Mouse (Mus musculus): Measurements from ENCODE around the gene Tanc1.

DNA sequence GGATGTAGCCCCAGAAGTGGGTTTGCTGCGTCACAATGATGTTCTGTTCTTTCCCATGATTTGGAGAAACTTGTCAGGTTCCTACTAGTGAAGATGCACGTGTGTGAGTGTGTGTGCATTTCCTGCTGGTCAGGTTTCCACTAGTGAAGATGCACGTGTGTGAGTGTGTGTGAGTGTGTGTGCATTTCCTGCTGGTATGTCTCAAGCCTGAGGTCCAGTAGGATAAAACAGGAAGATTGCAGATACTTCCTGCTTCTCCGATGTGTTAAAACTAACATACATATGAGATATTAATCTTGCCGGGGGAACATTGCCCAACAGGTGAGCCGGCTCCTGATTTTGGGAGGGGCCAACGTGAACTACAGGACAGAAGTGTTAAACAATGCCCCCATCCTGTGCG lies 203.2 kb downstream of the Tanc1 start:
- TF ChIP-seq POLR2A (IDR thresholded peaks at IDR 0.05; ENCODE audit: insufficient read depth, low read depth, low read length) (no peak), CTCF (IDR thresholded peaks at IDR 0.05) (no peak), EP300 (IDR thresholded peaks at IDR 0.05; ENCODE audit: insufficient read depth, low read depth, low read length) (no peak)
